Mouse (Mus musculus) embryonic stem cell, embryonic (primary cell): ENCODE measurements at regions not wholly inside any gene's neighbourhood (a gene's known extent, or its start where the extent isn't known, plus 50 kb on each side); places are given as distances from the start of the nearest gene placed in this dataset.

ENCODE experiments used
- CTCF ChIA-PET, 4 experiments: fragments of 300-600 bp in 2 of 4; fragments of 350-600 bp in 2 of 4; sonication (Branson Sonifier 250); formaldehyde crosslinking; loops; one replicate each; lab custom pipeline; 2022; ENCODE audit warnings: inconsistent platforms in 2 of 4; lab: Charles Lee
- POLR2A ChIA-PET, 4 experiments: fragments of 300-600 bp in 2 of 4; fragments of 350-600 bp in 2 of 4; sonication (Branson Sonifier 250); formaldehyde crosslinking; loops; one replicate each; lab custom pipeline; 2022; ENCODE audit warnings: antibody characterized with exemption in 4 of 4, inconsistent platforms in 1 of 4; lab: Charles Lee

GRCm38 (mm10) chr5:51871735-51872134 lies 304.2 kb upstream of the Ppargc1a start:
- CTCF ChIA-PET: no interaction called here
- POLR2A ChIA-PET: interaction anchor here in 1 of 4 experiments (0.7 kb wide), 1 partner anchor 752 kb away, joined by 3 read pairs; no protein-coding TSS in a partner anchor

- ChIA-PET POLR2A (interaction anchor here in 1 of 4 experiments (0.6 kb wide), 1 partner anchor 21 kb away, joined by 3 read pairs; no protein-coding TSS in a partner anchor), CTCF (no interaction called here)
Measured at GRCm38 (mm10) chr5:51868223-51868713, 300.7 kb upstream of the Ppargc1a start.

- CTCF ChIA-PET: no interaction called here
Measured at GRCm38 (mm10) chr5:51866002-51866401, 298.5 kb upstream of the Ppargc1a start.

GRCm38 (mm10) chr5:51860496-51860895 lies 293.0 kb upstream of the Ppargc1a start:
- POLR2A ChIA-PET: no interaction called here
- CTCF ChIA-PET: no interaction called here

More at GRCm38 (mm10) chr5:51866002-51866401, 298.5 kb upstream of the Ppargc1a start:
- POLR2A ChIA-PET: no interaction called here

GRCm38 (mm10) chr5:51853456-51854124 lies 286.1 kb upstream of the Ppargc1a start:
- ChIA-PET CTCF (no interaction called here), POLR2A (no interaction called here)

GRCm38 (mm10) chr5:51850091-51850490 lies 282.6 kb upstream of the Ppargc1a start:
- CTCF ChIA-PET: no interaction called here
- POLR2A ChIA-PET: no interaction called here

- ChIA-PET CTCF (no interaction called here), POLR2A (interaction anchor here in 1 of 4 experiments (0.6 kb wide), 1 partner anchor 915 kb away, joined by 3 read pairs; no protein-coding TSS in a partner anchor)
Measured at GRCm38 (mm10) chr5:51849236-51849635, 281.7 kb upstream of the Ppargc1a start.

- CTCF ChIA-PET: no interaction called here
Measured at GRCm38 (mm10) chr5:51842189-51842588, 274.7 kb upstream of the Ppargc1a start.

GRCm38 (mm10) chr5:51841763-51842162 lies 274.2 kb upstream of the Ppargc1a start:
- ChIA-PET CTCF (no interaction called here), POLR2A (no interaction called here)

More at GRCm38 (mm10) chr5:51842189-51842588, 274.7 kb upstream of the Ppargc1a start:
- POLR2A ChIA-PET: no interaction called here

GRCm38 (mm10) chr5:51840638-51841329 lies 273.3 kb upstream of the Ppargc1a start:
- POLR2A ChIA-PET: no interaction called here

GRCm38 (mm10) chr5:51839292-51839691 lies 271.8 kb upstream of the Ppargc1a start:
- ChIA-PET POLR2A (no interaction called here), CTCF (no interaction called here)

More at GRCm38 (mm10) chr5:51840638-51841329, 273.3 kb upstream of the Ppargc1a start:
- CTCF ChIA-PET: no interaction called here

- ChIA-PET POLR2A (no interaction called here), CTCF (no interaction called here)
Measured at GRCm38 (mm10) chr5:51830551-51830950, 263.0 kb upstream of the Ppargc1a start.

GRCm38 (mm10) chr5:51830015-51830414 lies 262.5 kb upstream of the Ppargc1a start:
- CTCF ChIA-PET: no interaction called here
- POLR2A ChIA-PET: no interaction called here

GRCm38 (mm10) chr5:51829606-51830005 lies 262.1 kb upstream of the Ppargc1a start:
- POLR2A ChIA-PET: no interaction called here
- CTCF ChIA-PET: no interaction called here

- ChIA-PET CTCF (no interaction called here), POLR2A (no interaction called here)
Measured at GRCm38 (mm10) chr5:51829020-51829419, 261.5 kb upstream of the Ppargc1a start.

GRCm38 (mm10) chr5:51826269-51826668 lies 258.7 kb upstream of the Ppargc1a start:
- CTCF ChIA-PET: no interaction called here
- POLR2A ChIA-PET: no interaction called here

- POLR2A ChIA-PET: no interaction called here
- CTCF ChIA-PET: no interaction called here
Measured at GRCm38 (mm10) chr5:51825584-51826088, 258.1 kb upstream of the Ppargc1a start.

GRCm38 (mm10) chr5:51824731-51825130 lies 257.2 kb upstream of the Ppargc1a start:
- POLR2A ChIA-PET: no interaction called here
- CTCF ChIA-PET: no interaction called here

GRCm38 (mm10) chr5:51823657-51824056 lies 256.1 kb upstream of the Ppargc1a start:
- CTCF ChIA-PET: no interaction called here
- POLR2A ChIA-PET: no interaction called here

GRCm38 (mm10) chr5:51816258-51816657 lies 248.7 kb upstream of the Ppargc1a start:
- ChIA-PET CTCF (no interaction called here), POLR2A (no interaction called here)
